Mouse (Mus musculus): ENCODE results near the gene Ldhb. TPM values are rescaled to one million over a fixed set of nuclear protein-coding genes. Genes with fewer than 3 reads are reported as not detected.

Ldhb gene
- polyA plus RNA-seq, 1 experiment: 1,262 TPM

DNA sequence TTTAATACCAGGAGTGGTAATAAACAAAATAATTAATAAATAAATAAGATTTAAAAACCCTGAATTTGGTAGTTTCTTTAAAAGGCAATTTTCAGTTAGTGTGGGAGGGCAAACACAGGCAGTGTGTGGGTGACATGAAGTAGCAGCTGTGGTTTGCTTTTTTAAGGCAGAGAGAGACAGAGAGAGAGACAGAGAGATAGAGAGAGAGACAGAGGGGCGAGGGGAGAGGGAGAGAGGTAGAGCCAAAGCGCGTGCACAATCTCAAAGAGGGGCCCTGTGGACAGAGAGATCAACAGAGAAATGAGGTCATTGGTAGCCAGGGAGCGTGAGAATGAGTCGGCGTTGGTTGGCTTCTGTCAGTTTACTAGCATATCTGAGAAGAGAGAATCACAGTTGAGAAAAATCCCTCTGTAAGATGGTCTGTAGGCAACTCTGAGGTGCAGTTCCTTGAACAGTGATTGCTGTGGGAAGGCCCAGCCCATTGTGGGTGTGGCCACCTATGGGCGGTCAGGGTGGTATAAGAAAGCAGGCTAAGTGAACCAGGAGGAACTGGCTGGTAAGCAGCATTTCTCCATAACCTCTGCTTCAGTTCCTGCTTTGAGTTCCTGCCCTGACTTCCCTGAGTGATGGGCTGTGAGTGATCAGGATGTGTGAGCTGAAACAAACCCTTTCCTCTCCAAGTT is 52.3 kb downstream of the Ldhb start:
- peak in 1 of 2 experiments; percentile 11 for DNase-seq (ENCODE audit: extremely low spot score in 1 of 2, low spot score in 1 of 2)

DNA sequence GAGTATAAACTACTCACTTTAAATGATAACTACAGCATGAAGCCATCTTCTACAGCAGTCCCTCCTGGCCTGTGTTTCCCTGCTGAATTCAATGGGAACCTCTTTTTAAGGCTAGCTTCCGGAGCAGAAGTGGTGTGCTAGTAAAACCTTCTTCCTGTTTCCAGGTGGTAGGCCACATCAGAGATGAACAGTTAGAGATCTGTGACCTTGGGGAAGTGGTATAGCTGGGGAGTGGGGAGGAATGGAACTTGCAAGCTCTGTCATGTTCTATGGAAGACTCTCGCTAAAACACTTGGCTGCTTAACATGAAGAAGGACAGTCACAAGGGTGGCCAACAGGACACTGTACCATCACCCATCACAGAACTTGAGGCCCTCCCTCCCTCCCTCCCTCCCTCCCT is 54.4 kb downstream of the Ldhb start:
- DNase-seq (ENCODE audit: extremely low spot score in 1 of 2, low spot score in 1 of 2): no peak

DNA sequence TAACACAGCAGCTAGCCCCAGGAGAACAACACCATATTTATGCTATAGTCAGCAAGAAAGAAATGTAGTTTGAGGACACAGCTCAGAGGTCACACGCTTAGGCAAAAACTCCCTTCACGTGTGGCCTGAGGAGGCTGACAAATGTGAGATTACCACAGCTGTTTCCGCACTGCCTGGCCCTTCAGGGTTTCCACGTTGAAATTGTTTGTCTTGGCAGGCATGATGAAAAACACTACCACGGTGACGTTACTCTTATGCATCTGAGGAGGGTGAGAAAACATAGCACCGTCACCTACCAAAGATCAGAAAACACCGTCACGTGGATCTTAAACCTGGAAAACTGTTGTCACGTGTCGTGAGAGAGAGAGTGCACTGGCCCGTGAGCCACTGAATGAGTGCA is 56.4 kb downstream of the Ldhb start:
- DNase-seq (ENCODE audit: extremely low spot score in 1 of 2, low spot score in 1 of 2): no peak

Other genes with a start within 250 kb of the Ldhb start
- not detected in 2 replicates for gene Iapp, start 209.5 kb downstream of the Ldhb start, polyA plus RNA-seq (2012; rRNA removed)
- gene Slco1a5, start 185.0 kb downstream of the Ldhb start, polyA plus RNA-seq (2012; rRNA removed): 0.24 and 0.29 TPM in 2 replicates
- gene Pyroxd1, start 162.3 kb downstream of the Ldhb start, polyA plus RNA-seq (2012; rRNA removed): 11.0 and 12.4 TPM in 2 replicates
- 14.6 and 15.2 TPM in 2 replicates for gene Recql, start 120.9 kb downstream of the Ldhb start, polyA plus RNA-seq (2012; rRNA removed)
- 24.7 and 25.3 TPM in 2 replicates for gene Golt1b, start 120.7 kb downstream of the Ldhb start, polyA plus RNA-seq (2012; rRNA removed)
- gene Spx, start 94.5 kb downstream of the Ldhb start, polyA plus RNA-seq (2012; rRNA removed): 9.3 and 10.8 TPM in 2 replicates
- 0.06 and 0.08 TPM in 2 replicates for gene Gys2, start 34.8 kb downstream of the Ldhb start, polyA plus RNA-seq (2012; rRNA removed)
- gene Kcnj8, start 63.7 kb upstream of the Ldhb start, polyA plus RNA-seq (2012; rRNA removed): 4.1 and 5.3 TPM in 2 replicates
- 2.5 and 3.4 TPM in 2 replicates for gene Abcc9, start 194.4 kb upstream of the Ldhb start, polyA plus RNA-seq (2012; rRNA removed)
- 85.3 and 88.2 TPM in 2 replicates for gene Cmas, start 248.7 kb upstream of the Ldhb start, polyA plus RNA-seq (2012; rRNA removed)

All from frontal cortex, adult 2 months (tissue).